Mouse (Mus musculus): ENCODE measurements around the gene Zcchc14.

DNA sequence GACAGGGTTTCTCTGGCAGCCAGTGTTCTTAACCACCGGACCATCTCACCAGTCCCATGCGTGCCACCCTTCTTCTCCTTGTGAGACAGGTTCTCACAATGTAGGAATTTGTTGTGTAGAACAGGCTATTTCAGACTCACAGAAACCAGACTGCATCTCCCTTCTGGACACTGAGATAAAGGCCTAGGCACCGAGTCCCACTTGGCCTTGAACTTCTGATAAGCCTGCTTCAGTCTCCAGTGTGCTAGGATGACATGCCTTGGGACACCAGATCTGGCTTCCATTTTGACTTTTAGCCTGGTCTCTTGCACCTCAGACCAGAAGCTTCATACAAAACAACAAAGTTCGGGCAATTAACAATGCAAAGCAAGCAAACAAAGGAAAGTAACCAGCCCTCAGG, 64.0 kb downstream of the Zcchc14 start:
- no peak for TF ChIP-seq CTCF (conservative IDR thresholded peaks at IDR 0.05 in 1 of 2, IDR thresholded peaks at IDR 0.05 in 1 of 2; ENCODE audit: low read depth in 2 of 2, low read length in 2 of 2)
- no peak for TF ChIP-seq UBTF (IDR thresholded peaks at IDR 0.05; ENCODE audit: low read depth, low read length)
- no peak for TF ChIP-seq POLR2A (IDR thresholded peaks at IDR 0.05; ENCODE audit: low read depth, low read length)
- no peak for TF ChIP-seq E2F4 (IDR thresholded peaks at IDR 0.05; ENCODE audit: insufficient replicate concordance, low read depth, low read length)
- no peak for TF ChIP-seq ZNF384 (IDR thresholded peaks at IDR 0.05; ENCODE audit: low read depth, low read length)
- no peak for TF ChIP-seq JUND (conservative IDR thresholded peaks at IDR 0.05; ENCODE audit: low read depth, low read length)
- TF ChIP-seq TCF12 (IDR thresholded peaks at IDR 0.05; ENCODE audit: low read depth, low read length), result no peak
- no peak for TF ChIP-seq USF1 (IDR thresholded peaks at IDR 0.05; ENCODE audit: low read depth, low read length)
- no peak for TF ChIP-seq GABPA (IDR thresholded peaks at IDR 0.05; ENCODE audit: insufficient replicate concordance, low read depth, low read length)
- TF ChIP-seq BHLHE40 (IDR thresholded peaks at IDR 0.05; ENCODE audit: low read depth, low read length), result no peak
- no peak for TF ChIP-seq MEF2A (IDR thresholded peaks at IDR 0.05; ENCODE audit: borderline replicate concordance, low read depth, low read length)

All from CH12.LX (cell line).